Mouse (Mus musculus): ENCODE measurements around the gene Tpst2.

DNA sequence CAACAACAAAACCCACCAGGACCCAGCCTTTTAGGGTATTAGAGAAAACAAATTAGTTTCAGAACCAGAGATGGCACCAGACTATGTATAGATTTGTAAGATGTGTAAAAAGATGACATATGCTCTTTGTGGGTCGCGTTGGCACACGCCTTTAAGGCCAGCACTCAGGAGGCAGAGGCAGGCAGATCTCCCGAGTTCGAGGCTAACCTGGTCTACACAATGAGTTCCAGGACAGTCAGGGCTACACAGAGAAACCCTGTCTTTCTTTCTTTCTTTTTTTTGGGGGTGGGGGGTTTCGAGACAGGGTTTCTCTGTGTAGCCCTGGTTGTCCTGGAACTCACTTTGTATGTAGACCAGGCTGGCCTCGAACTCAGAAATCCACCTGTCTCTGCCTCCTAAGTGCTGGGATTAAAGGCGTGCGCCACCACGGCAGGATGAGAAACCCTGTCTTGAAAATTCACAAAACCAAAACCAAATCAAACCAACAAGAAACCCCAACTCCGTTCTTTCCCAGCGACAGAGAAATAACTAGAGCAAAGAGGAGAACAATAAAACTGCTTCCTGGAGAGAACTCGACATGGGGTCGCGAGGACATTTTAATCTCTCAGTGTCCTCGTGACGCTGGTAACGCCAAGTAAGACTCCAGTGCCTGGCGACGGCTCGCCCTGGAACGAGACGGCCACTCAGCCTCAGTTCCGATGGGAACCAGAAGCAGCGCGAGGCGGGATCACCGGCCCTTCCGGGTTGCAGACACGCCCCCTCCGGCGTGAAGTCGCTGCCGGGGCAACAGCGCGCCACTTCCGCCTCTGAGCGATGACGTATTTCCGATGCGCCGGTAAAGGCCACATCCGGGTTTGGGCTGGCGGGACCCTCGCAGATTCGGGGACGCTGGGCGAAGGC is 49.3 kb downstream of the Tpst2 start, which contains the start of gene Tfip11:
- TF ChIP-seq GATA1 (IDR thresholded peaks at IDR 0.05; ENCODE audit: low read length) = no peak
- no peak for TF ChIP-seq TAL1 (IDR thresholded peaks at IDR 0.05; ENCODE audit: low read length)

Data from erythroblast, embryonic 14.5 days (primary cell).